Mouse (Mus musculus) forebrain, postnatal 0 days (tissue): ENCODE data around the gene 1190005I06Rik. TPM values are rescaled to one million over a fixed set of nuclear protein-coding genes. Genes with fewer than 3 reads are reported as not detected.

ENCODE experiments used
- ATAC-seq: fragments of 200-750 bp; cut with Nextera tagmentation; 2 replicates; pipeline ENCODE4 v1.8.0; 2017; ENCODE audit warnings: mild to moderate bottlenecking, moderate library complexity
- DNase-seq: peaks from one replicate; pipeline ENCODE4 v3.0.0-alpha.2; 2015
- H3K27ac ChIP-seq: fragments of 300-500 bp; sonication (generic); 2 replicates; pipeline ENCODE4 v1.5.1; 2014; ENCODE audit warnings: low read depth, mild to moderate bottlenecking, antibody characterized with exemption, low read length, moderate library complexity, mixed read lengths
- H3K27me3 ChIP-seq: fragments of 300-500 bp; sonication (generic); 2 replicates; pipeline ENCODE4 v1.6.1; 2014; ENCODE audit warnings: mild to moderate bottlenecking, low read length, mixed read lengths; ENCODE audit not compliant: insufficient read depth
- H3K36me3 ChIP-seq: fragments of 300-500 bp; sonication (generic); 2 replicates; pipeline ENCODE4 v1.6.1; 2014; ENCODE audit warnings: mild to moderate bottlenecking, moderate library complexity; ENCODE audit not compliant: insufficient read depth
- H3K4me1 ChIP-seq: fragments of 300-500 bp; sonication (generic); 2 replicates; pipeline ENCODE4 v1.6.1; 2014; ENCODE audit warnings: antibody characterized with exemption; ENCODE audit not compliant: insufficient read depth
- H3K4me2 ChIP-seq: fragments of 300-500 bp; sonication (generic); 2 replicates; pipeline ENCODE4 v1.6.1; 2014; ENCODE audit warnings: low read depth, mild to moderate bottlenecking, moderate library complexity
- H3K4me3 ChIP-seq: fragments of 300-500 bp; sonication (generic); 2 replicates; pipeline ENCODE4 v1.5.1; 2014; ENCODE audit warnings: low read depth, low read length, mixed read lengths
- H3K9ac ChIP-seq: fragments of 300-500 bp; sonication (generic); 2 replicates; pipeline ENCODE4 v1.6.1; 2014; ENCODE audit warnings: mild to moderate bottlenecking
- H3K9me3 ChIP-seq: fragments of 300-500 bp; sonication (generic); 2 replicates; pipeline ENCODE4 v1.6.1; 2016; ENCODE audit warnings: low read length
- CTCF ChIP-seq: sonication (generic); IDR thresholded peaks from 2 replicates; pipeline ENCODE4 v1.5.1; 2016; ENCODE audit warnings: antibody characterized with exemption, control low read depth, low read depth
- WGBS: fragments of 180-500 bp; shearing (Covaris S2); extraction: QIAGEN DNeasy Blood & Tissue Kit; methylation state at CpG from one replicate; pipeline ENCODE4 v1.1.7; 2014; 5-methylcytosine and 5-hydroxymethylcytosine counted together
- polyA plus RNA-seq: library from polyadenylated mRNA; unstranded; fragments of >200 nt; fragmentation: Nextera tagmentation; extraction: Ambion mirVana; gene quantifications from 2 replicates; pipeline ENCODE4 v1.2.1, GENCODE M21; 2015
- total RNA-seq: library from RNA; depleted of rRNA; stranded (reverse); fragments of >200 nt; gene quantifications from 2 replicates; pipeline ENCODE4 v1.2.3, GENCODE M21; 2014

Gene 1190005I06Rik
- total and polyA plus RNA-seq, 2 experiments from 2014 or later, result 18.5 to 21.7 TPM

GRCm38 (mm10) chr8:120667561-120668373 lies 20.3 kb upstream of the 1190005I06Rik start, which contains the start of the genes Gm27021 and Cox4i1:
Gene Gm27021, minus strand, starts transcription at chr8:120668079.
Gene Cox4i1, plus strand, starts transcription at chr8:120668222.
- H3K4me1 ChIP-seq, result peaks cover 14% of the 10 kb centered on the region
- H3K27me3 ChIP-seq, result no peaks in the 10 kb centered on the region
- TF ChIP-seq CTCF, result peak; percentile 42
- H3K27ac ChIP-seq, result peak within 1 kb of the TSS; percentile 87
- H3K36me3 ChIP-seq, result peaks cover 23% of the 10 kb centered on the region
- WGBS, result 2% methylated on average over 100 of the region's 105 CpGs
- DNase-seq (peak; percentile 95), ATAC-seq (peak; percentile 96)
- no peaks in the 10 kb centered on the region for H3K9me3 ChIP-seq
- H3K9ac ChIP-seq, result peak within 1 kb of the TSS; percentile 95
- H3K4me3 ChIP-seq, result peak within 1 kb of the TSS; percentile 91
- peak within 1 kb of the TSS; percentile 70 for H3K4me2 ChIP-seq

- DNase-seq (peak; percentile 29), ATAC-seq (no peak)
- Histone ChIP-seq H3K4me2 (peak overlapping the region; percentile 70), H3K4me1 (peaks cover 14% of the 10 kb centered on the region), H3K27me3 (no peaks in the 10 kb centered on the region), H3K4me3 (peak overlapping the region; percentile 91), H3K36me3 (peaks cover 15% of the 10 kb centered on the region), H3K9me3 (no peaks in the 10 kb centered on the region), H3K27ac (peak overlapping the region; percentile 87; the same call in 1 of the 2 replicates), H3K9ac (peak overlapping the region; percentile 95)
- no peak for TF ChIP-seq CTCF
- WGBS, result under 1% methylated on average over 17 of the region's 17 CpGs
Observed at GRCm38 (mm10) chr8:120666807-120667470, 19.5 kb upstream of the 1190005I06Rik start.

- WGBS, result 85% methylated on average over 3 of the region's 3 CpGs
- Histone ChIP-seq H3K27me3 (no peaks in the 10 kb centered on the region), H3K4me1 (peaks cover 14% of the 10 kb centered on the region), H3K27ac (no peak overlapping the region), H3K4me3 (0 out of 2 replicates have a peak overlapping the region, but pooled peaks have one; percentile 91), H3K9me3 (no peaks in the 10 kb centered on the region), H3K4me2 (peak overlapping the region; percentile 70; the same call in 1 of the 2 replicates), H3K9ac (0 out of 2 replicates have a peak overlapping the region, but pooled peaks have one; percentile 95), H3K36me3 (peaks cover 11% of the 10 kb centered on the region)
- peak; percentile 45 for TF ChIP-seq CTCF
- ATAC-seq (no peak), DNase-seq (no peak)
Observed at GRCm38 (mm10) chr8:120665726-120666455, 18.5 kb upstream of the 1190005I06Rik start.

- Histone ChIP-seq H3K9me3 (no peaks in the 10 kb centered on the region), H3K4me1 (peaks cover 14% of the 10 kb centered on the region), H3K9ac (no peak overlapping the region), H3K27me3 (no peaks in the 10 kb centered on the region), H3K4me3 (no peak overlapping the region), H3K36me3 (0 out of 2 replicates have a peak, but pooled peaks cover 3% of the 10 kb centered on the region), H3K4me2 (no peak overlapping the region), H3K27ac (no peak overlapping the region)
- ATAC-seq (no peak), DNase-seq (no peak)
- TF ChIP-seq CTCF, result peak; percentile 9; the same call in 1 of the 2 replicates
- WGBS, result 73% methylated on average over 6 of the region's 6 CpGs
Observed at GRCm38 (mm10) chr8:120664566-120664965, 17.1 kb upstream of the 1190005I06Rik start.

- H3K4me1 ChIP-seq, result no peaks in the 10 kb centered on the region
- DNase-seq, result no peak
- no peak overlapping the region for H3K4me2 ChIP-seq
- no peaks in the 10 kb centered on the region for H3K9me3 ChIP-seq
- no peaks in the 10 kb centered on the region for H3K27me3 ChIP-seq
- peaks cover 48% of the 10 kb centered on the region for H3K36me3 ChIP-seq
- no peak for TF ChIP-seq CTCF
- H3K4me3 ChIP-seq, result no peak overlapping the region
- no peak overlapping the region for H3K9ac ChIP-seq
- 95% methylated on average over 8 of the region's 8 CpGs for WGBS
- ATAC-seq, result peak; percentile 34; the same call in 1 of the 2 replicates
- H3K27ac ChIP-seq, result no peak overlapping the region
Observed at GRCm38 (mm10) chr8:120657415-120657814, 10.0 kb upstream of the 1190005I06Rik start.

- no peak for TF ChIP-seq CTCF
- H3K27ac ChIP-seq, result no peak overlapping the region
- no peak overlapping the region for H3K4me2 ChIP-seq
- no peak for ATAC-seq
- no peaks in the 10 kb centered on the region for H3K9me3 ChIP-seq
- no peaks in the 10 kb centered on the region for H3K4me1 ChIP-seq
- no peak overlapping the region for H3K4me3 ChIP-seq
- 83% methylated on average over 7 of the region's 7 CpGs for WGBS
- peaks cover 48% of the 10 kb centered on the region for H3K36me3 ChIP-seq
- no peak overlapping the region for H3K9ac ChIP-seq
- H3K27me3 ChIP-seq, result no peaks in the 10 kb centered on the region
- DNase-seq, result no peak
Observed at GRCm38 (mm10) chr8:120656322-120657052, 9.1 kb upstream of the 1190005I06Rik start.
